Mouse (Mus musculus) urinary bladder, postnatal 25 days (tissue): ENCODE results near the gene Tm4sf19.

Experiments
- DNase-seq: peaks from one replicate; pipeline ENCODE4 v3.0.0; 2022; ENCODE audit warnings: low spot score

Gene Tm4sf19

GRCm38 (mm10) chr16:32400267-32400666 lies at the start of gene Tm4sf19:
Gene Tm4sf19 (plus strand): TSS chr16:32400506.
- DNase-seq = no peak

DNA sequence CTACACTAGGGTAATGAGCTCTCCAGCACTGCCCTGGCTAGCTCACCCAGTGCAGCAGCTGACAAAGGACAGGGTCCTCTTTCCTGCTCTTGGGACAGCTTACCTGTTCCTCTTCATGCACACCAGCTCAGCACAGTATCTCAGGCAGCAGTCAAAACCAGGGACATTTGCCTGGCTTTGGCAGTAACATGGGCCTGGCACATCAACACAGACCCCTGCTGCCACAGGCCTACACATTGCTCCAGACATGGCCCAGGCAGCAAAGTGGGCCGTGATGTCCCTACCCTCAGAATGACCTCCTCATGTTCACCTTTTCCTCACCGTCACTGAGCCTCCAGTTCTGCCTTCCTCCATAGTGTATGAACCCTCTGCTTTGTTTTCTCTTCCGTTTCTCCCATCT lies 49.5 kb upstream of the Tm4sf19 start:
- no peak for DNase-seq

DNA sequence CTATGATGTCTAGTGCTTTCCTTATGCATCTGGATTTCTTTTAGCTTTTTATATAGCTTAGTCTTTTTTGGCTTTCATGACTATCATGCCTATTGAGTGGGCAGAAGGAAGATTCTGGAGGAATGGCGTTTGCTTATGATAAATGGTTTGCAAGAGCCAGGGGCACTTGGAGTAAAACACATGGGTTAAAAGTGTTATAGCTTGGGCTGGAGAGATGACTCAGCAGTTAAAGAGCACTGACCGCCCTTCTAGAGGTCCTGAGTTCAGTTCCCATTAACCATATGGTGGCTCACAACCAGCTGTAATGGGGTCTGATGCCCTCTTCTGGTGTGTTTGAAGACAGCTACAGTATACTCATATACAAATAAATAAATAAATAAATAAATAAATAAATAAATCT lies 36.8 kb upstream of the Tm4sf19 start:
- DNase-seq = no peak

DNA sequence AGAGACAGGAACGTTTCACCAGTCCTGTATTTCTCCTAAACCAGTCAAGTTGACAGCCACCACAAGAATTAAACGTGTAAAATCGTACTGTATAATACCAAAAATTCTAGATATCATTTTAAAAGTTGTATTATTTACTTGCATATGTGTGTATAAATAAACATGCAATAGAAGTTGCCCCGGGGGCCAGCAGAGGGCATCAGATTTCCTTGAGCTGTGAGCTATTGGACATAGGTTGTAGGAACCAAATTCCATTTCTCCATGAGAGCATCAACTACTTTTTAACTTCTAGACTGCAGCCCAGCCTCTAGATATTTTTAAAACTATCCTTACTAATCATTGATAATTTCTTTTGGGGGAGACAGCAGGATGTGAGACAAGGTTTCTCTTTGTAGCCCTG lies 29.0 kb upstream of the Tm4sf19 start:
- peak; percentile 27 for DNase-seq

GRCm38 (mm10) chr16:32379575-32379974 lies 20.7 kb upstream of the Tm4sf19 start:
- DNase-seq = no peak

- DNase-seq = no peak
These were observed 17.4 kb upstream of the Tm4sf19 start for GRCm38 (mm10) chr16:32382901-32383300.

GRCm38 (mm10) chr16:32384885-32385284 lies 15.4 kb upstream of the Tm4sf19 start:
- no peak for DNase-seq

- DNase-seq = no peak
These were observed 13.5 kb upstream of the Tm4sf19 start for GRCm38 (mm10) chr16:32386826-32387225.

GRCm38 (mm10) chr16:32389049-32389448 lies 11.3 kb upstream of the Tm4sf19 start:
- DNase-seq = no peak

DNA sequence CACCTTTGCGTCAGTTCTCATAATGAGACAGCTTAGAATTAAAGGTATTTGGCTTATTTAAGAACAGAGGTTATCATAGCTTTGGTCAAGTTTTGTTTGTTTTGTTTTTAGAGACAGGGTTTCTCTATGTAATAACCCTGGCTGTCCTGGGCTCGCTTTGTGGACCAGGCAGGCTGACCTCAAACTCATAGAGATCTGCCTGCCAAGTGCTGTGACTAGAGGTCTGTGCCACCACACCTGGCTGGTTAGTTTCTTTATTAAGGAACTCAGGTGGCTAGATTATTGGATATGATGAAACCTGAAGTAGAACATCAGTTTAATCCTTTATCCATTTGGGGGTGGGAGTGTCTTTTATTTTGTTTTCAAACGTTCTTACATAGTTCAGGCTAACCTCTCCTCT lies 10.5 kb upstream of the Tm4sf19 start:
- DNase-seq = no peak

DNA sequence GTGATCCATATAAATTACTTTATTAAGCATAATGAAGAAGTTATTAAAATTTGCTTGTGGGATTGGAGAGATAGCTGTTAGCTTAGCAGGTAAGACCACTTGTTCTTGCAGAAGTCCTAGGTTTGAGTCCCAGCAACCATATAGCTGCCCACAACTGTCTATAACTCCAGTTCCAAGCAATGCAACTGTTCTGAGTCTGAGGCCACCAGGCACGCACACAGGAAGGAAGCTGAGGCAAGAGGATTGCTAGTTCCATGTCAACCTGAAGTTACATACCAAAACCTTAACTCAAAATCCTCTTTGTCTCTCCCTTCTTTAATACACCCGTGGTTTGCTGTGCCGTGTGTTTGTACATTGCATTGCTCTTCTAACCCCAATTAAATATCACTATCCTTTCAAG lies 9.4 kb upstream of the Tm4sf19 start:
- DNase-seq = no peak

DNA sequence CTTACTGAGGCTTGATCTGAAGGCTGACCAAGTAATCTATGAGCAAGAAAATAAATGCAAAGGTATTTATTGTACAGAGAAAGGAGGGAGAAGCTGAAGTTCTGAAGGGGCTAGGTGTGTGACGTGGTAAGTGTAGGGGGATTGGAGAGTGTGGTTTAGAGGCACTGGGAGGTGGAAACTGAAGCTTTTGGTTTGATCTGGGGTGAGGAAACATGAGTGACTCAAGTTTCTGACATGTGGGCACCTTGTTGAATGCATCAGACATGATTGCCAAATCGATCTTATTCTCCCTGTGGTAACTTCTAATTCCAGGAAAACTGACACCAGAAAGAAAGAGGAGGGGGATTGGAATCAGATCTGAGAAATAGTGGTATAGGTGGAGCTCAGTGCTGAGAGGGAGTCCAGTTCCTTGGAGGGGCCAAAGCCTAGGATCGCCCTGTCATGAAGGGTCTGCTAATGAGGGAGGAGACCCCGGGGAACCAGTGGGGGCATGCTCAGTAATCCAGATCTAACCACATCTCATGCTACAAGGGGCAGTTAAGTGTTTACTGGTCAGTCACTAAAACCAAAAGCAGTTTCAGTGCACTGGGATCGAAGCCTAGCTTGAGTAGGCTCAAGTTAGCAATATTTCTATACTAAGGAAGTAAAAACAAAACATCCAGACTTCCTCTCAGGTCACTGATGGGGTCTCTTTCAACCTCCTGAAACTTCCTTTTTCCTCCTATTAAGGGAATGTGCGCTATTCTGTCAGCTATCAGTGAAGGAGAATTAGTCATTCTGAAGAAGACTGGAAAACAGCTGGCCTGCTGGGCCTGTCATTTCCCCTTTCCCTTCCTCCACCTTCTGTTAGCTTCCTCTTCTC lies 4.4 kb upstream of the Tm4sf19 start:
- no peak for DNase-seq

GRCm38 (mm10) chr16:32396541-32396835 lies 3.8 kb upstream of the Tm4sf19 start:
- no peak for DNase-seq

DNA sequence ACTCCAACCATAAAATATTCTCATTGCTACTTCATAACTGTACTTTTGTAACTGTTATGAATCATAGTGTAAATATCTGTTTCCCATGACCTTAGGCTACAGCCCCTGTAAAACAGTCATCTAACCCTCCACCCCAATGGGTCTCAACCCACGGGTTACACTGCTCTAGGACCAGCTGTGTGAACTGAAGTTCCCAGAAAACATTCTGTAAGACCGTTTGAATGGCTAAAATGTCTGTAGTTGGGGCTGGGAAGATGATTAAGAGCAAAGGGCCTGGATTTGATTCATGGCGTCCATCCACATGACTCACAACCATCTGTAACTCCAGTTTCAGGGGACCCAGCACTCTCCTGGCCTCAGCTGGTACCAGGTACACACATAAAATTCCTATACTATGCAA lies 2.1 kb upstream of the Tm4sf19 start:
- DNase-seq = no peak

GRCm38 (mm10) chr16:32401335-32401965 lies 1.1 kb downstream of the Tm4sf19 start:
- DNase-seq = no peak

GRCm38 (mm10) chr16:32402818-32403217 lies 2.5 kb downstream of the Tm4sf19 start:
- no peak for DNase-seq

DNA sequence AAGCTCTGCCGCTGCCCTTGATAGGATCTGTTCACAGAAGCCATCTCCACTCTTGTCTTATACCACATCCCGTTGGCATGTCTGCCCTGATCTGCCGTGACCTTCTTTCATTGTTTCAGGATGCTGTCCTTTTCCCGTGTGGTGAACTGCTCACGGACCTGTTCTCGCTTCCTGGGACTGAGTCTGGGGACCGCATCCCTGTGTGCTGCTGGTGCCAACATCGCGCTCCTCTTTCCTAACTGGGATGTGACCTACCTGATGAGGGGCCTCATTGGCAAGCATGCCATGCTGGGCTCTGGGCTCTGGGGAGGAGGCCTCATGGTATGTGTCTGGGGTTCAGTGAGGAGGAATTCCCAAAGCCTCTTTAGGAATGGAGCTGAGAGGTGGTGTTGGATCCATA lies 5.4 kb downstream of the Tm4sf19 start:
- DNase-seq = no peak

DNA sequence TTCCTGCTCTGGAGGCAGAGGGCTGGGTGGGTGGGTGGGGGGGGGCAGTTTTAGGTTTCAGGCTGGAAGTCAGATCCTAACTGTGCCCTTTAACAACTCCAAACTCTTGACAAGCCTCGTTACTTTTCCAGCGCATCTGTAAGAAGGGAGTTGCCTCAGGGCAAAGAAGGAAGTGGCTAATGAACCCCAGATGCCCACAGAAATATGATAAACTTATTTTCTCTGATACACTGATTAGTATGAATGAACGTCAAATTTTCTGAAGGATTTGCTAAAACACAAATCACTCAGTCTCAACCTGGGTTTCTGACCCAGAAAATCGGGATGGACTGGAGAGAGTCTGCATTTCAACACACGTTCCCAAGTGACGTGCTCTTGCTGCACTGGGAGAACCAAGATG lies 6.4 kb downstream of the Tm4sf19 start:
- no peak for DNase-seq

- no peak for DNase-seq
These were observed 7.4 kb downstream of the Tm4sf19 start for GRCm38 (mm10) chr16:32407730-32408129.

- no peak for DNase-seq
These were observed 17.2 kb downstream of the Tm4sf19 start for GRCm38 (mm10) chr16:32417457-32417856.

DNA sequence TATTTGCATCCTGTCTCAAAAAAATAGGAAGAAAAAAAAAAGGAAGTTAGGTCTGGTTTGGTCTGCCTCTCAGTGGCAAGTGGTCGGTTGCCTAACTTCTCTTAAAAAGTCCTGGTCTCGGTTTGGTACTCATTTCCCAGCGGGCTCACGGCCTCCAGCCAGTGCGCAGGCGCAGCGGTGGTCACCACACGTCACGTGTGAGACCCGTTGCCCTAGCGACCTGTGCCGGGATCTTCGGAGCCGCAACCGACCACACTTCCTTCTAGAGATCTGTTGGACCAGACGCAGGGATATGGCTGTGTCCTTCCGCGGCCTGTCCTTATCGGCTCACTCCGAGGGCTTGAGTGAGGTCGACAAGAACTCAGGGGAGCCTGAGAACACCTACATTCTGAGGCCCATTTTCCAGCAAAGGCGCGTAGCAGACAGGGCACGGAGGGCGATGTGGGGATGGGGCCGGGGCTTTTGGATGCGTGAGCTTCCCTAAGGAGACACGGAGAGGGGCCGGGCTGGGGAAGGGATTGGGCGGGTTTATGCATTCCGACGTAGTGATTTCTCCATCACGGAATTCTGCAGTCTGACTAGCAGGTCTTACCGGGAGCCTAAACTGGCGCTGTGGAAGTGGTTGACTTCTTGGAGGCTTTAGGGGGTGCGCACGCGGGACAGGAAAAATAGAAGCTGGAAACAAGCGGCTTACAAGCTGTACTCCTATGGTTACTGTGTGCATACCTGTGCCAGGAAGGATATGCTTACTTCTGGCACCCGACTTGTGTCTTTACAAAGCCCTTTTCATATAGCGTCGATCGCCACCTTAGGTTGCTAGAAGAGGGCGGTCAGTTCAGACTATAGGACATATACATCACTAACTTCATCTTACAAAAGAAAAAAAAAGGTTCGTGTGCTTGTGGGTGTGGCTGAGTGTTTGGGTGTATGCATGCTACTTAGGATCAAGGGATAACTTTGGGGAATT lies 19.5 kb downstream of the Tm4sf19 start, which contains the start of gene Tctex1d2:
Tctex1d2 (plus strand) TSS at position 186 of the 967 bp plus-strand sequence.
- peak; percentile 94 for DNase-seq

DNA sequence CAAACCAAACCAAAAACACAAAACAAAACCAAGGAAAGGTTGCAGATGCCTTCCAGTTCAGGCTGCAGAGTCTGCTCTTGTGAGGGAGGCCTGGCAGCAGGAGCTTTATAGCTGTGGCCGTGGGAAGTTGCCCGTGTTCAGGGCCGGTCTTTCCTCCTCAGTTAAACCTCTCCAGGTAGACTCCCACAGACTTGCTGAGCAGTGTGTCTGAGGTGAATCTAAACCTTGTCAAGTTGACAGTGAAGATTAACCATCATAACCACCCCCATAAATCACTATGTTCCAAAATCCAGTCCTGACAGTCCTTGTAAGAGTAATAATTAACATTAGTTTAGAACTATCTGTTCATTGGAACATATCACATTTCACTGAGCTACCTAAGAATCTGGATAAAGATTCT lies 27.2 kb downstream of the Tm4sf19 start:
- no peak for DNase-seq
